Mouse (Mus musculus) embryonic facial prominence, embryonic 11.5 days (tissue): ENCODE results near the gene Src. TPM values are rescaled to one million over a fixed set of nuclear protein-coding genes. Genes with fewer than 3 reads are reported as not detected.

Source experiments
- ATAC-seq: fragments of 200-750 bp; cut with Nextera tagmentation; replicated peaks from 2 replicates; pipeline ENCODE4 v1.8.0; 2017; ENCODE audit warnings: low read depth; ENCODE audit not compliant: insufficient number of reproducible peaks, low FRiP score, low TSS enrichment
- DNase-seq: peaks from one replicate; pipeline ENCODE4 v3.0.0-alpha.2; 2015; ENCODE audit warnings: low spot score
- H3K27ac ChIP-seq: fragments of 300-500 bp; sonication (generic); replicated peaks from 2 replicates; pipeline ENCODE4 v1.5.1; 2014; ENCODE audit warnings: mild to moderate bottlenecking, low read depth, low read length, control low read depth
- H3K27me3 ChIP-seq: fragments of 300-500 bp; sonication (generic); 2 replicates; pipeline ENCODE4 v1.6.1; 2014; ENCODE audit warnings: mild to moderate bottlenecking, low read length, moderate library complexity, mixed read lengths; ENCODE audit not compliant: control insufficient read depth, insufficient read depth
- H3K36me3 ChIP-seq: fragments of 300-500 bp; sonication (generic); replicated peaks from 2 replicates; pipeline ENCODE4 v1.6.1; 2014; ENCODE audit warnings: low read depth, mild to moderate bottlenecking, low read length, moderate library complexity, mixed read lengths; ENCODE audit not compliant: control insufficient read depth, insufficient read depth
- H3K4me1 ChIP-seq: fragments of 300-500 bp; sonication (generic); 2 replicates; pipeline ENCODE4 v1.6.1; 2014; ENCODE audit warnings: low read length, mixed read lengths; ENCODE audit not compliant: control insufficient read depth, insufficient read depth
- H3K4me2 ChIP-seq: fragments of 300-500 bp; sonication (generic); 2 replicates; pipeline ENCODE4 v1.6.1; 2014; ENCODE audit warnings: low read depth, mild to moderate bottlenecking, control low read depth, low read length, moderate library complexity
- H3K4me3 ChIP-seq: fragments of 300-500 bp; sonication (generic); 2 replicates; pipeline ENCODE4 v1.5.1; 2014; ENCODE audit warnings: low read depth, low read length, control low read depth
- H3K9ac ChIP-seq: fragments of 300-500 bp; sonication (generic); replicated peaks from 2 replicates; pipeline ENCODE4 v1.6.1; 2014; ENCODE audit warnings: mild to moderate bottlenecking, control low read depth, low read length
- H3K9me3 ChIP-seq: fragments of 300-500 bp; sonication (generic); replicated peaks from 2 replicates; pipeline ENCODE4 v1.6.1; 2016; ENCODE audit warnings: mild to moderate bottlenecking, low read length, inconsistent platforms, mixed read lengths; ENCODE audit not compliant: control insufficient read depth
- WGBS: fragments of 180-500 bp; shearing (Covaris S2); extraction: QIAGEN DNeasy Blood & Tissue Kit; methylation state at CpG from one replicate; pipeline ENCODE4 v1.1.7; 2014; 5-methylcytosine and 5-hydroxymethylcytosine counted together
- polyA plus RNA-seq: library from polyadenylated mRNA; unstranded; fragments of >200 nt; fragmentation: Nextera tagmentation; extraction: Ambion mirVana; gene quantifications from 2 replicates; pipeline ENCODE4 v1.2.1, GENCODE M21; 2014

Src gene
- polyA plus RNA-seq, 1 experiment from 2014 or later = 13.9 TPM

GRCm38 (mm10) chr2:157462776-157463710, 44.8 kb downstream of the Src start:
- DNase-seq (peak; percentile 96), ATAC-seq (peak; percentile 3; the same call in 1 of the 2 replicates)
- Histone ChIP-seq H3K27ac (peak overlapping the region; percentile 96), H3K4me1 (peaks cover 46% of the 10 kb centered on the region), H3K9me3 (no peaks in the 10 kb centered on the region), H3K4me3 (no peak overlapping the region), H3K36me3 (peaks cover 2% of the 10 kb centered on the region), H3K27me3 (no peaks in the 10 kb centered on the region), H3K9ac (peak overlapping the region; percentile 65), H3K4me2 (0 out of 2 replicates have a peak overlapping the region, but pooled peaks have one; percentile 0)
- WGBS = 34% methylated on average over 20 of the region's 20 CpGs

GRCm38 (mm10) chr2:157463887-157464745, 45.9 kb downstream of the Src start:
- DNase-seq (peak; percentile 43), ATAC-seq (peak; percentile 10)
- H3K4me3 ChIP-seq = no peak overlapping the region
- H3K4me2 ChIP-seq = peak overlapping the region; percentile 39
- peaks cover 5% of the 10 kb centered on the region for H3K36me3 ChIP-seq
- 9% methylated on average over 16 of the region's 16 CpGs for WGBS
- H3K27ac ChIP-seq = peak overlapping the region; percentile 96
- no peaks in the 10 kb centered on the region for H3K27me3 ChIP-seq
- peaks cover 45% of the 10 kb centered on the region for H3K4me1 ChIP-seq
- H3K9ac ChIP-seq = peak overlapping the region; percentile 65
- H3K9me3 ChIP-seq = no peaks in the 10 kb centered on the region

GRCm38 (mm10) chr2:157464746-157465126, 46.5 kb downstream of the Src start:
- H3K36me3 ChIP-seq = peaks cover 8% of the 10 kb centered on the region

GRCm38 (mm10) chr2:157466836-157467235, 48.6 kb downstream of the Src start:
- no peak overlapping the region for H3K4me3 ChIP-seq
- H3K4me2 ChIP-seq = no peak overlapping the region
- no peaks in the 10 kb centered on the region for H3K27me3 ChIP-seq
- peaks cover 13% of the 10 kb centered on the region for H3K36me3 ChIP-seq
- DNase-seq (no peak), ATAC-seq (no peak)
- peak overlapping the region; percentile 30; the same call in 1 of the 2 replicates for H3K9ac ChIP-seq
- no peaks in the 10 kb centered on the region for H3K9me3 ChIP-seq
- 31% methylated on average over 7 of the region's 7 CpGs for WGBS
- H3K27ac ChIP-seq = no peak overlapping the region
- H3K4me1 ChIP-seq = peaks cover 43% of the 10 kb centered on the region

More at GRCm38 (mm10) chr2:157464746-157465126, 46.5 kb downstream of the Src start:
- Histone ChIP-seq H3K9ac (peak overlapping the region; percentile 73), H3K4me1 (peaks cover 45% of the 10 kb centered on the region), H3K4me2 (peak overlapping the region; percentile 39), H3K4me3 (no peak overlapping the region), H3K27me3 (no peaks in the 10 kb centered on the region), H3K27ac (peak overlapping the region; percentile 96), H3K9me3 (no peaks in the 10 kb centered on the region)
- ATAC-seq (peak; percentile 92), DNase-seq (peak; percentile 98)
- WGBS = 0% methylated on average over 11 of the region's 12 CpGs

GRCm38 (mm10) chr2:157468130-157468796, 50.0 kb downstream of the Src start:
- Histone ChIP-seq H3K4me3 (no peak overlapping the region), H3K4me1 (peaks cover 38% of the 10 kb centered on the region), H3K36me3 (peaks cover 13% of the 10 kb centered on the region), H3K9ac (no peak overlapping the region), H3K27ac (no peak overlapping the region), H3K9me3 (no peaks in the 10 kb centered on the region), H3K27me3 (no peaks in the 10 kb centered on the region), H3K4me2 (no peak overlapping the region)
- 58% methylated on average over 8 of the region's 8 CpGs for WGBS
- no peak for DNase-seq
- ATAC-seq = no peak

- Histone ChIP-seq H3K9ac (no peak overlapping the region; the same call in 1 of the 2 replicates), H3K4me2 (no peak overlapping the region), H3K4me3 (no peak overlapping the region), H3K27me3 (no peaks in the 10 kb centered on the region), H3K9me3 (no peaks in the 10 kb centered on the region), H3K27ac (peak overlapping the region; percentile 72), H3K36me3 (peaks cover 11% of the 10 kb centered on the region), H3K4me1 (peaks cover 34% of the 10 kb centered on the region)
- no peak for DNase-seq
- ATAC-seq = no peak
- 74% methylated on average over 7 of the region's 7 CpGs for WGBS
Observed at GRCm38 (mm10) chr2:157471292-157471691, 53.0 kb downstream of the Src start.

- Histone ChIP-seq H3K9ac (peak overlapping the region; percentile 28; the same call in 1 of the 2 replicates), H3K9me3 (no peaks in the 10 kb centered on the region), H3K4me2 (no peak overlapping the region), H3K4me3 (no peak overlapping the region), H3K4me1 (peaks cover 34% of the 10 kb centered on the region), H3K36me3 (peaks cover 11% of the 10 kb centered on the region), H3K27ac (peak overlapping the region; percentile 72), H3K27me3 (no peaks in the 10 kb centered on the region)
- 16% methylated on average over 6 of the region's 6 CpGs for WGBS
- no peak for ATAC-seq
- no peak for DNase-seq
Observed at GRCm38 (mm10) chr2:157471737-157472136, 53.5 kb downstream of the Src start.
